Mouse (Mus musculus): ENCODE results near the gene Rpl4. TPM values are rescaled to one million over a fixed set of nuclear protein-coding genes. Genes with fewer than 3 reads are reported as not detected.
A peak's percentile ranks its signal among the peaks of the same experiment; 100 is the strongest.
"Not testable (repeated sequence)": the region's sequence is repeated elsewhere in the genome, so short reads cannot be mapped to it uniquely, and the experiment has no call there.

Rpl4 gene
- 659 and 664 TPM in 2 replicates for polyA plus RNA-seq (2015; fragmentation: Nextera tagmentation; extraction: Ambion mirVana)

DNA sequence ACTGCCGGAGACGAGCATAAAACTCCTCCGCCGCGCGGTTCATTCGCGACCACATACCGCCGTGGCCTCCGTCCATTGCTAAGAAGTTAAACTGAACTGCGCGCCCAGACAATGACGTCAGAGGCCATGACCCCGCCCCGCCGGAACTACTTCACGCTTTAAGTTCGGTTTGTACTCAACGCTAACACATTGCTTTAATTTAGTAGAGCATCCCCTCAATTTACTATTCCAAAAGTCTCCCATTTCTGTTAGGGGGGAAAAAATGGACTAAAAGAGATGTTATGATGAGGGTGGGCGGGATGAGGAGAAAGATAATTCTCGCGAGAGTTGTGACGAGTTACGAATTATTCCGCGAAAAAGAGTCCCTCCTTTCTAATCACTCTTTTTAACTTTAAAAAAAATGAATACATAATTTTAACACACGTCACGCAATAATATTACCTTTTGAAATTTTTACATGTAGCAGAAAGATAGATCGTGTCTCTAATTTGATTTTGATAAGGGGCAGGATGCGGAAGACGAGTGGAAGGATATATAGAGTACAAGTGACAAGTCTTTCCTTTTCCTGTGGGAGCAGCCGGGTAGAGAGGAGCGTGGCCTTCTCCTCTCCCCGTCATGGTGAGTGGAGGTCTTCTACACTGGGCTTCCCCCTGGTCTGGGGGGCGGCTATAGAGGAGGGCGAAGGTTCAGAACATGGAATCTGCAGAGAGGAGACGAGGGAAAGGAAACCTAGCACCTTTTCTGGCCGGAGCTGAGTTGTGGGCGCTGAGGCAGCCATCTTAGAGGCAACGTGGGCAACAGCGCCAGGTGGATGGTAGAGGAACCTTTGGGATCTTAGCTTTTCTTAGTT is at the start of gene Rpl4, which contains the start of gene Zwilch:
Gene Rpl4 (plus strand): TSS at position 560 of the 850 bp plus-strand sequence.
Gene Zwilch (minus strand): TSS at position 289 of the 850 bp plus-strand sequence.
- H3K36me3 ChIP-seq: peaks cover 33% of the 10 kb centered on the region

DNA sequence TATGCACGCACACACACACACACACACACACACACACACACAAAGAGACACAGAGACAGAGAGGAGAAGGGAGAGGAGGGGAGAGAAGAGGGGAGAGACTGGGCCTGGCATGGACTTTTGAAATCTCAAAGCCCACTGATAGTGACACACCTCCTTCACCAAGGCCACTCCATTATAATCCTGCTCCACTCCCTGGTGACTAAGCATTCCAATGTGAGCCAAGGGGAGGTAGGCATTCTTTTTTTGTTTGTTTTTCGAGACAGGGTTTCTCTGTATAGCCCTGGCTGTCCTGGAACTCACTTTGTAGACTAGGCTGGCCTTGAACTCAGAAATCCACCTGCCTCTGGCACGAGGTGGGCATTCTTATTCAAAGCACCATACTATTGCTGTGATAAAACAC is 48.3 kb upstream of the Rpl4 start:
- not testable (repeated sequence) for H3K4me3 ChIP-seq; H3K9me3 ChIP-seq; H3K27ac ChIP-seq; H3K4me1 ChIP-seq (replicated peaks); H3K4me2 ChIP-seq; ATAC-seq (ENCODE audit: low FRiP score); H3K36me3 ChIP-seq; H3K27me3 ChIP-seq; H3K9ac ChIP-seq
- 65% methylated on average over 3 of the region's 3 CpGs for WGBS

More for the DNA sequence above, at the start of gene Rpl4, which contains the start of gene Zwilch:
- H3K4me3 ChIP-seq: peak within 1 kb of the TSS; percentile 93
- peak; percentile 92 for ATAC-seq (ENCODE audit: low FRiP score)
- H3K9me3 ChIP-seq: no peaks in the 10 kb centered on the region
- H3K4me2 ChIP-seq: peak within 1 kb of the TSS; percentile 83
- under 1% methylated on average over 42 of the region's 42 CpGs for WGBS
- peak within 1 kb of the TSS; percentile 88 for H3K9ac ChIP-seq
- peaks cover 25% of the 10 kb centered on the region for H3K4me1 ChIP-seq (replicated peaks)
- no peaks in the 10 kb centered on the region for H3K27me3 ChIP-seq
- H3K27ac ChIP-seq: peak within 1 kb of the TSS; percentile 85

DNA sequence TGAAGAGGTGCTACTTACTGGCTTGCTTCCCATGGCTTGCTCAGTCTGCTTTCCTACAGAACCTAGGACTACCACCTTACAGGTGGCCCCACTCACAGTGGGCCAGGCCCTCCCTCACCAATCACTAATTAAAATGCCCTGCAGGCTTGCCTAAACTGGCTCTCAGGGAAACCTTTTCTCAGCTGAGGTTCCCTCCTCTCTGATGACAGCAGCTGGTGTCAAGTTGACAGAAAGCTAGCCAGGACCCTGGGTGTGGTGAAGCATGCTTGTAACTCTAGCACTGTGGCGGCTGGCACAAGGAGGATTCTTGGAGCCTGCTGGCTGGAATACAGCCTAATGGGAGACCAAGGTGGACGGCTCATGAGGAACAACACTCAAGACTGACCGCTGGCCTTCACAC is 47.9 kb upstream of the Rpl4 start:
- Histone ChIP-seq H3K27me3 (no peaks in the 10 kb centered on the region), H3K4me3 (no peak overlapping the region), H3K4me2 (no peak overlapping the region), H3K36me3 (no peaks in the 10 kb centered on the region), H3K9ac (no peak overlapping the region), H3K9me3 (no peaks in the 10 kb centered on the region), H3K27ac (no peak overlapping the region), H3K4me1 (replicated peaks) (no peaks in the 10 kb centered on the region)
- no peak for ATAC-seq (ENCODE audit: low FRiP score)
- 76% methylated on average over 3 of the region's 3 CpGs for WGBS

DNA sequence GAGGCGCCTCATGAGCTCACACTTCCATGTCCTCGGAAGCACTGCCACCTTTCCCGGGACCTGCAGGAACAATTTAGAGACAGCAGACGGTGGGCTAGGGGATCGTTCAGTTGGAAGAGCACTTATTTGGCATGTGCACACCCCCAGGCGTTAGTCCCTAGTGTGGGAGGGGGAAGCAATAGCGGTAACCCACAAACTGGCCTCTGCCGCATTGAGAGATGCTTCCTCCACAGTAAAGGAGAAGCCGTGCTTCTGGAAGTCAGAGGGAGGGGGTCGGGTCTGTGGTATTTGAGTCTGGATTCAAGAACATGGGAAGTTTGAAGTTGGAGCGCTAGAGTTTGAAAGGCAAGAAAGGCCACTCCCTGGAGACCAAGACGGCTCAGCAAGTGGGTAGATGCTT is 47.1 kb upstream of the Rpl4 start:
- H3K9me3 ChIP-seq: no peaks in the 10 kb centered on the region
- H3K4me1 ChIP-seq (replicated peaks): no peaks in the 10 kb centered on the region
- H3K4me2 ChIP-seq: no peak overlapping the region
- no peaks in the 10 kb centered on the region for H3K36me3 ChIP-seq
- ATAC-seq (ENCODE audit: low FRiP score): no peak
- no peaks in the 10 kb centered on the region for H3K27me3 ChIP-seq
- WGBS: 80% methylated on average over 12 of the region's 12 CpGs
- H3K4me3 ChIP-seq: no peak overlapping the region
- no peak overlapping the region for H3K9ac ChIP-seq
- no peak overlapping the region for H3K27ac ChIP-seq

DNA sequence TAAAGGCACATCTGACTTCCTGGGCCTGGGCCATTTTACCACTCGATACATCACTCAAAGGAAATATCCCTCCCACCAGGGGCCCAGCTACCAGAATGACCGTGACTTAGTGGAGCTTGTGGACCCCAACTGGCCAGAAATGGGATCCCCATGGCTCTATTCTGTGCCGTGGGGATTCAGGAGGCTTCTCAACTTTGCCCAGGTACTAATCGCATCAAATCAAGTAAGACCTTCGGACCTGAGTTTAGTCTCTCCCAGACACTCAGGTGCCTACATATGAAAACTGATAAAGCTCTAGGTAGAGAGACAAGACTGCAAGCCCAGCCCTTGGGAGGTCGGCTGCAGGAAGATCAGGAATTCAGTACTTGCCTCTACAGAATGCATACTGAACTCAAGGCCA is 41.6 kb upstream of the Rpl4 start:
- 90% methylated on average over 6 of the region's 6 CpGs for WGBS
- Histone ChIP-seq H3K9me3 (no peaks in the 10 kb centered on the region), H3K27me3 (no peaks in the 10 kb centered on the region), H3K4me2 (no peak overlapping the region), H3K4me3 (no peak overlapping the region), H3K27ac (no peak overlapping the region), H3K36me3 (no peaks in the 10 kb centered on the region), H3K4me1 (replicated peaks) (no peaks in the 10 kb centered on the region), H3K9ac (no peak overlapping the region)
- no peak for ATAC-seq (ENCODE audit: low FRiP score)

DNA sequence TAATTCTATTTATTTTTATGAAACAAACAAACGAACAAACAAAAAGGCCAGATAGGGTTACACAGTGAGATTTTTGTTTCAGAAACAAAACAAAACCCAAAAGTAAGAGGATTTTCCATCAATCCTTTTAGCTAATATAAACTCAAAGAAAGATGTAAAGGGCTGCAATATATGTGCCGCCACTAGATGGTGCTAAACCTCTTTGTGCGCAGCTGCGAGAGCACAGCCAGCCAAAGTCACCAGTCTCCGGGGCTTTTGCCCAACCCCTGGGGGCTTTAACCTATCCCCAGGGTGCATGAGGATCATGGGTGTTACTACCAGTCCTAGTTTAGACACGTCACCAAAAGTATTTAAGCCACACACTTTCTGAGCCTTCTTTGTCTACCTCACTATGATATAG is 34.3 kb upstream of the Rpl4 start:
- H3K4me1 ChIP-seq (replicated peaks); H3K4me3 ChIP-seq; H3K27ac ChIP-seq; H3K27me3 ChIP-seq; ATAC-seq (ENCODE audit: low FRiP score); H3K4me2 ChIP-seq; H3K9ac ChIP-seq; H3K9me3 ChIP-seq; H3K36me3 ChIP-seq: not testable (repeated sequence)
- 10% methylated on average over 6 of the region's 6 CpGs for WGBS

DNA sequence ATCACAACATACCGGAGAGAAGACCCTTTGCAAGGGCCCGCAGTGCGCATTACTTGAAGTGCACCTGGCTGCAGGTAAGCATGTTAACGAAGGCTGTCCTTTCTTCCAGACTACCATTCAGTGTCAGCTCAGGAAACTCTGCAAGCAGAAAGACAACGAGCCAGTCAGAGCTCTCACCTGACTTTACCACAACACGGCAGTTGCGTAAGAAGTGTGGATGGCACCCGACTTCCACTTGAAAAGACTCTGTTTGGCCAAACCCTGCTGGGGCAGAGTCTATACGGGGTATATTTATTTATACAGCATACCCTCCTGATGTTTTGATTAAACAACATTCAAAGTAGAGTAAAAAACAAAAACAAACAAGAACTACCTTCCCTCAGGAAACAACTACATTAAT is 33.3 kb upstream of the Rpl4 start:
- Histone ChIP-seq H3K27me3 (no peaks in the 10 kb centered on the region), H3K27ac (no peak overlapping the region), H3K4me2 (no peak overlapping the region), H3K4me1 (replicated peaks) (no peaks in the 10 kb centered on the region), H3K9me3 (no peaks in the 10 kb centered on the region), H3K9ac (no peak overlapping the region), H3K36me3 (no peaks in the 10 kb centered on the region), H3K4me3 (no peak overlapping the region)
- WGBS: 91% methylated on average over 9 of the region's 9 CpGs
- no peak for ATAC-seq (ENCODE audit: low FRiP score)

DNA sequence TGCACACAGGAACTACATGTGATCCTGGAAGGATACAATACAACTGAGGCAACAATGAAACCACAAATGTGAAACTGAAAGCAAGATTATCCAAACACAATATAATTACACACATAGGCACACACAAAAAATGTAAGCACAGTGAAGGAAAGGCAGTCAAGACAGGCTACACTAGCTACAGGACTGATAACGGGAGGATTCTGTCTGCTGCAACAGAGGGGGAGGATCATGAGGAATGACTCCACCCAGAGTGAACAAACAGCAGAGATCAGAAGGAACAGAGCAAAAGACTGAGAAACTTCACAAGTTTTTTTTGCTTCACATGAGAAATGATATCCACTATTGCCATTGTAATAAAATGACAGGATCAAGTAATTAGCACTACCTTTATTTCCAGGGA is 16.5 kb upstream of the Rpl4 start:
- no peak overlapping the region for H3K9ac ChIP-seq
- 87% methylated on average over 1 of the region's 1 CpGs for WGBS

DNA sequence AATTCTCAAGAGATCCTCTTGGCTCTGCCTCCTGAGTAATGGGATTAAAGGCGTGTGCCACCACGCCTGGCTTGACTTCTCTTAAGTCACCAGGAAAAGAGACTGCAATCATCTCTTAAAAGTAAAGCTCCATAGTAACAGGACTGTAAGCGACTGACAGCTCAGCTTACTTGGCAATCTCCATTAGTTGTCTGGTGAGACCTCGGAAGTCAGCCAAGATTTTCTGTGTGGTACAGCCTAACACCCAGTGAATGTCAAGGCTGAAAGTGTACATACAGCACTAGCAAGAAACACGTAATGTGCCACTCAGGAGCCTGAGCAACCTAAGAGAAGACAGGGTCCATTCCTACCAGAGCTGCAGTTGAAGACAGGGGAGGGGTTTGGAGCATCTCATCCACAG is 12.7 kb upstream of the Rpl4 start:
- ATAC-seq (ENCODE audit: low FRiP score): no peak
- Histone ChIP-seq H3K27ac (no peak overlapping the region), H3K9ac (no peak overlapping the region), H3K36me3 (peaks cover 9% of the 10 kb centered on the region), H3K4me1 (replicated peaks) (no peaks in the 10 kb centered on the region), H3K27me3 (no peaks in the 10 kb centered on the region), H3K4me2 (no peak overlapping the region), H3K9me3 (no peaks in the 10 kb centered on the region), H3K4me3 (no peak overlapping the region)
- 98% methylated on average over 5 of the region's 5 CpGs for WGBS

More for the DNA sequence above, 16.5 kb upstream of the Rpl4 start:
- no peaks in the 10 kb centered on the region for H3K27me3 ChIP-seq
- no peaks in the 10 kb centered on the region for H3K4me1 ChIP-seq (replicated peaks)
- no peak overlapping the region for H3K4me2 ChIP-seq
- no peak overlapping the region for H3K27ac ChIP-seq
- no peak overlapping the region for H3K4me3 ChIP-seq
- H3K9me3 ChIP-seq: no peaks in the 10 kb centered on the region
- peaks cover 12% of the 10 kb centered on the region for H3K36me3 ChIP-seq
- no peak for ATAC-seq (ENCODE audit: low FRiP score)

DNA sequence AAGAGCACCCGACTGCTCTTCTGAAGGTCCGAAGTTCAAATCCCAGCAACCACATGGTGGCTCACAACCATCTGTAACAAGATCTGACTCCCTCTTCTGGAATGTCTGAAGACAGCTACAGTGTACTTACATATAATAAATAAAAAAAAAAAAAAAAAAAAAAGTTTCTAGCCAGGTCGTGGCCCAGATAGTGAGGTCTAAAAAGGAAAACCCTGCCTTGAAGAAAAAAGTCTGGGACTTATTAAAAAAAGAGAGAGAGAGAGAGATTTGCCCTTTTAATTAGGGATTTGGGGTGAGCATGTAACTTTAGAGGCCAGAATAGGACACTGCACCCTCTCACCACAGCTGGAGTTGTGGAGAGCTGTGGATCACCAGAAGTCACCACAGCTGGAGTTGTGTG is 3.2 kb upstream of the Rpl4 start:
- not testable (repeated sequence) for H3K9me3 ChIP-seq

DNA sequence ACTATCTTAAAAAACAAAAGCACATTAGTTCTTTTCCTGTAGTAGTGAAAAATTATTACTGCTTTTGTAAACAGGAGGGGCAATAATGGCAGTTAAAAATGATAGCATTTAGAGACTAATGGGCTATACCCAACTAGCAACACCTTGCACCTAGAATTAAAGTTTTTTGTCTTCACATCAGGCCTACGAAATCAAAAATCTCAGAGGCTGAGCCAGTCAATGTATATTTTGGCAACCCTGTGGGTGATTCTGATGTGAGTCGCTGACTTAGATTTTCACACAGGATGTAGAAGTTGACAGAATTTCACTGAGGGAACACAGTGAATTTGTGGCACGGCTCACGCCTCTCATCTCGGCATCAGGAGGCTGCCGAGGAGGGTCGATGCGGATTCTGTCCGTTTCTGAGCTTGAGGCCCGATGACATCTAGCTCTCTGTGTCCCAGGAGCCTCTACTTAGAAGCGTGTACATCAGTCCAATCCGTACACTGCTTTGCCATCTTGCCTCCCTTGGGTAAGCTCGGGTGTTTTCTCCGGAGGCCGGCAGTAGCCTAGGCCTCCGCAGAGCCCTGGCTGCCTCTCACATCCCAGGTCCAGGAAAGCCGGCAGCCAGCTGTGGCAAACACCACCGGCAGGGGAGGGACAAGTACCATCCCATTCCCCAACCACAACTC is 895 bp upstream of the Rpl4 start:
- peak; percentile 66 for ATAC-seq (ENCODE audit: low FRiP score)
- Histone ChIP-seq H3K4me3 (peak overlapping the region; percentile 93), H3K4me1 (replicated peaks) (peaks cover 25% of the 10 kb centered on the region), H3K36me3 (peaks cover 26% of the 10 kb centered on the region), H3K4me2 (peak overlapping the region; percentile 83), H3K9me3 (no peaks in the 10 kb centered on the region), H3K27me3 (no peaks in the 10 kb centered on the region), H3K27ac (peak overlapping the region; percentile 85), H3K9ac (peak overlapping the region; percentile 78)
- 3% methylated on average over 18 of the region's 18 CpGs for WGBS

More for the DNA sequence above, 3.2 kb upstream of the Rpl4 start:
- peaks cover 18% of the 10 kb centered on the region for H3K4me1 ChIP-seq (replicated peaks)
- not testable (repeated sequence) for H3K9ac ChIP-seq; H3K4me2 ChIP-seq; H3K36me3 ChIP-seq; H3K27ac ChIP-seq; H3K4me3 ChIP-seq; ATAC-seq (ENCODE audit: low FRiP score); H3K27me3 ChIP-seq
- WGBS: 96% methylated on average over 3 of the region's 3 CpGs

DNA sequence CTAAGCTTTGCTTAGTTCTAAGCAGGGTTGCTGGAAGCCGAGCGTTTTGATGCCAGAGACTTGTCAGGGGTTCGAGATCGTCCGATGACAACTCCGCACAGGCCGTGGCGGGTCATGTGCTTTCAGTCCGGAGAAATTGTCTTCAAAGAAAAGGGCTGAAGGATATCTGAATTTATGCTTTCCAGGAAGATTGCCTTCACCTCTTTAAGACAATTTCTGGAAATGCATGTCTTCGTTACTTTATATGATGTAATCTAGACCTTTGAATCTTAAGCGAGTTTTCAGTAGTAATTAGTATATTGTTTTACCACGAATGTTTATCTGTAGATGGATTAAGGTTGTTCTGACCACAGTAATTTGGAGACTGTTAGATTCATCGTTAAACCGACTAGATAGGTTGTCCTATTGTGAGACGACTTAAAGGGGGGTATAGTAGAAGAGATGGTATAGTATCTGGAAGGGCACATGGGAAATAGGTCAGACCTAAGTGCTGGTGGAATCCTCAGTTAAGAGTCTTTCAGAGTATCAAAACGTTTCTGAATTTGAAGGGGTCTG is 568 bp downstream of the Rpl4 start:
- ATAC-seq (ENCODE audit: low FRiP score): no peak; the same call in 1 of the 2 replicates

More for the DNA sequence above, 568 bp downstream of the Rpl4 start:
- Histone ChIP-seq H3K27ac (peak overlapping the region; percentile 84), H3K36me3 (peaks cover 40% of the 10 kb centered on the region), H3K4me2 (peak overlapping the region; percentile 83), H3K4me1 (replicated peaks) (peaks cover 30% of the 10 kb centered on the region), H3K9me3 (no peaks in the 10 kb centered on the region), H3K4me3 (peak overlapping the region; percentile 93), H3K9ac (peak overlapping the region; percentile 88), H3K27me3 (no peaks in the 10 kb centered on the region)
- under 1% methylated on average over 16 of the region's 16 CpGs for WGBS
